In the genomic region with DNA sequence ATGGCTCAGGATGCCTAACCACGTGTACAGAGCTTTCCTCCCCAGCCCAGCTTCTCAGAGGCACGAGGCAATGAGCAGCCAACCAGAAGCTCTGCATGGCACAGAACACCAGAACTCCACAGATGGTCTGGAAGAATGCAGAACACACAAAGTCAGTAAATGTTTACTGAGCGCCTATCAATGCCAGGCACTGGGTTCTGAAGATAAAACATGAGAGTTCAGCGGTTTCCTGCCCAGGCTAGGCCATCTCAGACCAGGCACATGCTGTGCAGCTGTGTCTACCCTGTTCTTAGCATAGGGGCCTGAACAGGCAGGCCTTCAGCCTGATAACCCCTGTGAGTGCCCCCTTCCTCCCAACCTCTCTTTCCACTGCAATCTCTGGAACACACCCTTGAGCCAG, we compare ENCODE assay signal across 12 mouse cellular contexts. TPM values are rescaled to one million over a fixed set of nuclear protein-coding genes. Genes with fewer than 3 reads are reported as not detected.
DNase-seq lines count a peak whose midpoint lies in the region; ATAC-seq and TF ChIP-seq lines count a peak whose summit lies in the region.
"Had no signal": no experiment of that assay in that cellular context is flagged by ENCODE, and none has a peak within 500 bp of the region (broad histone marks: within the 10 kb centered on the region; RNA-seq: fewer than 3 reads in every experiment).

No protein-coding gene starts in this region.

- 40% methylated on average over 4 of the region's 4 CpGs for WGBS in lung, embryonic 14.5 days
- WGBS in intestine, postnatal 0 days, result 49% methylated on average over 4 of the region's 4 CpGs
- 76% methylated on average over 4 of the region's 4 CpGs for WGBS in limb, embryonic 10.5 days

- H3K4me1 ChIP-seq in lung, embryonic 14.5 days (ENCODE audit: insufficient read depth), result no peaks in the 10 kb centered on the region
- no peaks in the 10 kb centered on the region for H3K4me1 ChIP-seq in intestine, postnatal 0 days (replicated peaks; ENCODE audit: control insufficient read depth, insufficient read depth, low read length)
- H3K4me1 ChIP-seq in limb, embryonic 10.5 days, result no peaks in the 10 kb centered on the region
- H3K4me1 ChIP-seq: embryonic facial prominence, embryonic 12.5 days; forebrain, embryonic 15.5 days had no signal

- ATAC-seq in lung, embryonic 14.5 days (ENCODE audit: insufficient read depth), result 0 out of 2 replicates have a peak, but pooled peaks have one; percentile 31
- 0 out of 2 replicates have a peak, but pooled peaks have one; percentile 16 for ATAC-seq in intestine, postnatal 0 days
- ATAC-seq: forebrain, embryonic 15.5 days had no signal

- no peaks in the 10 kb centered on the region for H3K27me3 ChIP-seq in lung, embryonic 14.5 days (ENCODE audit: insufficient read depth, low read length)
- no peaks in the 10 kb centered on the region for H3K27me3 ChIP-seq in intestine, postnatal 0 days (replicated peaks; ENCODE audit: control insufficient read depth, insufficient read depth, low read length)
- H3K27me3 ChIP-seq in limb, embryonic 10.5 days (ENCODE audit: low read depth, poor library complexity, severe bottlenecking), result no peaks in the 10 kb centered on the region
- H3K27me3 ChIP-seq: embryonic facial prominence, embryonic 12.5 days; forebrain, embryonic 15.5 days had no signal

- no peak overlapping the region for H3K4me2 ChIP-seq in lung, embryonic 14.5 days
- H3K4me2 ChIP-seq in intestine, postnatal 0 days (replicated peaks; ENCODE audit: low read depth), result no peak overlapping the region
- H3K4me2 ChIP-seq: embryonic facial prominence, embryonic 12.5 days; forebrain, embryonic 15.5 days had no signal

- no peak overlapping the region for H3K9ac ChIP-seq in lung, embryonic 14.5 days
- H3K9ac ChIP-seq in intestine, postnatal 0 days (ENCODE audit: low read depth, low read length), result no peak overlapping the region
- H3K9ac ChIP-seq: embryonic facial prominence, embryonic 12.5 days; forebrain, embryonic 15.5 days had no signal

- no peak for DNase-seq in lung, embryonic 14.5 days
- DNase-seq in lung, postnatal 14 days, result no peak
- DNase-seq in c-Kit-negative CD71-positive TER-119-positive erythroid progenitor cells, embryonic 14.5 days (ENCODE audit: low read depth, low spot score), result peak; percentile 31
- peak; percentile 48 to 49 for DNase-seq in spleen, postnatal 10 days (ENCODE audit: low spot score in 2 of 2)
- no peak for DNase-seq in cerebellum, postnatal 10 days
- no peak for DNase-seq in adrenal gland, adult 2 months
- DNase-seq in limb, embryonic 10.5 days (ENCODE audit: low spot score), result no peak
- DNase-seq: cerebellum, adult 2 months; heart, postnatal 14 days had no signal

- no peak for TF ChIP-seq CTCF in lung, embryonic 14.5 days (IDR thresholded peaks at IDR 0.05; ENCODE audit: low read depth)
- TF ChIP-seq CTCF in intestine, postnatal 0 days (IDR thresholded peaks at IDR 0.05; ENCODE audit: low read depth), result no peak

- H3K9me3 ChIP-seq in lung, embryonic 14.5 days (ENCODE audit: low read depth, low read length), result no peaks in the 10 kb centered on the region
- no peaks in the 10 kb centered on the region for H3K9me3 ChIP-seq in intestine, postnatal 0 days (ENCODE audit: control insufficient read depth)
- no peaks in the 10 kb centered on the region for H3K9me3 ChIP-seq in limb, embryonic 10.5 days (replicated peaks)
- H3K9me3 ChIP-seq: embryonic facial prominence, embryonic 12.5 days; forebrain, embryonic 15.5 days had no signal

- no peak overlapping the region for H3K4me3 ChIP-seq in lung, embryonic 14.5 days (ENCODE audit: low read depth, low read length)
- no peak overlapping the region for H3K4me3 ChIP-seq in intestine, postnatal 0 days (ENCODE audit: low read depth, low read length)
- H3K4me3 ChIP-seq in limb, embryonic 10.5 days, result no peak overlapping the region
- H3K4me3 ChIP-seq: embryonic facial prominence, embryonic 12.5 days; forebrain, embryonic 15.5 days had no signal

- H3K36me3 ChIP-seq in lung, embryonic 14.5 days (ENCODE audit: insufficient read depth), result no peaks in the 10 kb centered on the region
- no peaks in the 10 kb centered on the region for H3K36me3 ChIP-seq in intestine, postnatal 0 days (ENCODE audit: control insufficient read depth, insufficient read depth)
- H3K36me3 ChIP-seq in limb, embryonic 10.5 days, result no peaks in the 10 kb centered on the region
- H3K36me3 ChIP-seq: embryonic facial prominence, embryonic 12.5 days; forebrain, embryonic 15.5 days had no signal

- no peak overlapping the region for H3K27ac ChIP-seq in lung, embryonic 14.5 days (ENCODE audit: low read depth)
- no peak overlapping the region for H3K27ac ChIP-seq in intestine, postnatal 0 days (ENCODE audit: low read depth, low read length)
- no peak overlapping the region for H3K27ac ChIP-seq in limb, embryonic 10.5 days
- H3K27ac ChIP-seq: embryonic facial prominence, embryonic 12.5 days; forebrain, embryonic 15.5 days had no signal

RNA-seq across cellular contexts. Expression of a gene that starts 59.5 kb away (rescaled TPM):
- polyA plus RNA-seq in lung, embryonic 14.5 days (2014; fragmentation: Nextera tagmentation; extraction: Ambion mirVana), result 6.9 and 8.7 TPM in 2 replicates
- polyA plus RNA-seq in intestine, postnatal 0 days (2015; fragmentation: Nextera tagmentation; extraction: Ambion mirVana), result 1.8 TPM in 2 replicates
- 1 to 10 TPM; 6.0 to 6.8 TPM for total RNA-seq in adrenal gland, adult 2 months (2021)
- 0.55 and 0.73 TPM in 2 replicates for polyA plus RNA-seq in adrenal gland, adult 2 months (2012; rRNA removed)
- 1.0 and 2.0 TPM in 2 replicates for polyA plus RNA-seq in limb, embryonic 10.5 days (2016; fragmentation: Nextera tagmentation; extraction: Ambion mirVana)

Comparison
In these comparisons a context has a peak if more than half of its experiments do, and no peak if none do; other contexts are left out.
1. DNase-seq: peak in c-Kit-negative CD71-positive TER-119-positive erythroid progenitor cells, embryonic 14.5 days (single experiment) and spleen, postnatal 10 days (2 of 2); none in lung, embryonic 14.5 days (single experiment), lung, postnatal 14 days (single experiment), cerebellum, postnatal 10 days (0 of 2), adrenal gland, adult 2 months (single experiment) and limb, embryonic 10.5 days (single experiment).